Mouse (Mus musculus): ENCODE results near the gene Gria1. TPM values are rescaled to one million over a fixed set of nuclear protein-coding genes. Genes with fewer than 3 reads are reported as not detected.

The Gria1 gene
- total and polyA plus RNA-seq, 3 experiments, result 0.14 to 0.29 (median 0.16) TPM

DNA sequence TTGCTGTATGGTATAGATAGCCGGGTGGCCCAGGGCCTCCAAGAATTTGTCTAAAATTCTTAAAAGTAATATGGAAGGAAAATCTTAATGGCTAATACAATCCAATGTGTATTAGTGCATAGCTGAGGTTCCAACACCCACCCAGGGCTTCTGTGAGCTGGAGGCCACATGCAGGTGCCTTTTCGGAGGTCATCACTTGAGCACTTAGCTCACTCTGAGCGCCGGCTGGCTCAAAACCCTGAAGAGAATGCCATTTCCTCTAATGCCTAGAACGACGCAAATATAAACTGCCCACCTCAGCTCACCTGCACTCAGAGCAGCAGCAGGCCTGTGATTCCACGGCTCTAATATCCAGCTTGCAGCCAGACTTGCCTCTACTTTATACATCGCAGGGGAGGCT is 148.9 kb downstream of the Gria1 start:
- Histone ChIP-seq H3K27ac (no peak overlapping the region), H3K27me3 (ENCODE audit: control insufficient read depth, insufficient read depth, low read length) (no peaks in the 10 kb centered on the region), H3K36me3 (ENCODE audit: control insufficient read depth, insufficient read depth, low read length) (no peaks in the 10 kb centered on the region), H3K79me2 (replicated peaks; ENCODE audit: control insufficient read depth, insufficient read depth, low read length) (no peaks in the 10 kb centered on the region), H3K4me1 (ENCODE audit: control insufficient read depth, insufficient read depth, low read length) (no peaks in the 10 kb centered on the region), H3K9ac (ENCODE audit: low read depth, low read length) (no peak overlapping the region), H3K4me3 (no peak overlapping the region)
- 92% methylated on average over 8 of the region's 8 CpGs for WGBS
- DNase-seq, result no peak
- TF ChIP-seq POLR2A (IDR thresholded peaks at IDR 0.05; ENCODE audit: insufficient read depth, low read depth, low read length), result no peak
- no peak for TF ChIP-seq CTCF (IDR thresholded peaks at IDR 0.05)
- no peak for TF ChIP-seq EP300 (IDR thresholded peaks at IDR 0.05; ENCODE audit: insufficient read depth, low read depth, low read length)
- intact Hi-C loops (cut with DNase I), result no loop called here

DNA sequence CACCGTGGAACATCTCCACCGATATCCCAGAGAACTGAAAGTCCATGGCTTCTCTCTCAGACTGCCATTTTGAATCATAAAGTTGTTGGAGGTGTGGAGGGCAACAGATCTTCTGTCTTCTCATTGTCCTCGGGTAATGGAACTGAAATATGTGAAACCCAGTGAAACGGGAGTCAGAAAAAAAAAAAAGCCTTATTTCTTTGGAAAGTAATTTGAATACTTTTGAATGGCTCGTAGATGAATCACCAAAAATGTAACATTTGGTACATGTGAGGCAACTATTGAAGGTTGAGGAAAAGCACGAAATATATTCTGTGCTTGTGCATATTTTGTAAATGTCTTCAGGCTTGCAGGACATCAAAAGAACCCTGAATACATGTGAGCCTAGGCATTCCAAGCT is 151.7 kb downstream of the Gria1 start:
- intact Hi-C loops (cut with DNase I), result no loop called here
- Histone ChIP-seq H3K4me1 (ENCODE audit: control insufficient read depth, insufficient read depth, low read length) (no peaks in the 10 kb centered on the region), H3K4me3 (no peak overlapping the region), H3K36me3 (ENCODE audit: control insufficient read depth, insufficient read depth, low read length) (no peaks in the 10 kb centered on the region), H3K27ac (no peak overlapping the region), H3K79me2 (replicated peaks; ENCODE audit: control insufficient read depth, insufficient read depth, low read length) (no peaks in the 10 kb centered on the region), H3K9ac (ENCODE audit: low read depth, low read length) (no peak overlapping the region), H3K27me3 (ENCODE audit: control insufficient read depth, insufficient read depth, low read length) (no peaks in the 10 kb centered on the region)
- no peak for TF ChIP-seq CTCF (IDR thresholded peaks at IDR 0.05)
- TF ChIP-seq EP300 (IDR thresholded peaks at IDR 0.05; ENCODE audit: insufficient read depth, low read depth, low read length), result no peak
- TF ChIP-seq POLR2A (IDR thresholded peaks at IDR 0.05; ENCODE audit: insufficient read depth, low read depth, low read length), result no peak
- DNase-seq, result no peak
- WGBS, result 80% methylated on average over 6 of the region's 6 CpGs

DNA sequence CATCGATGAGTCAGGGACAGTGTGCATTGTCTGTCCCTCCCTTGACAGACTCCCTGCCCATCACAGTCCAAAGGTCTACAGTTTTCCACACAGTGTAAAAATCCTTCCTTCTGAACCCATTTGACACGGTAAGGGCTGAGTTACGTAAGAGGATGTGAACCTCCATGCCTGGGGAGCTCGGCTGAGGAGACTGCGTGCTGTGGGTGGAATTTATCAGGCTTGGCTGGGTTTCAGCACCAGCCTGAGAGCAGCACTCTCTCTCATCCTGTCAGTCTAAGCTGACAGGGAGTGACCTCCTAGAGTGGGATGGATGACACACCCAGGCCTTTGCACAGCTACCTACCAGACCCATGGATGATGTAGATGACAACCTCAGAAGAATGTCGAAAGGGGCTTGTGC is 158.9 kb downstream of the Gria1 start:
- H3K27me3 ChIP-seq (ENCODE audit: control insufficient read depth, insufficient read depth, low read length), result no peaks in the 10 kb centered on the region
- no peak overlapping the region for H3K4me3 ChIP-seq
- no peaks in the 10 kb centered on the region for H3K4me1 ChIP-seq (ENCODE audit: control insufficient read depth, insufficient read depth, low read length)
- no peak for DNase-seq
- intact Hi-C loops (cut with DNase I), result no loop called here
- TF ChIP-seq POLR2A (IDR thresholded peaks at IDR 0.05; ENCODE audit: insufficient read depth, low read depth, low read length), result no peak
- no peak for TF ChIP-seq CTCF (IDR thresholded peaks at IDR 0.05)
- no peak for TF ChIP-seq EP300 (IDR thresholded peaks at IDR 0.05; ENCODE audit: insufficient read depth, low read depth, low read length)
- H3K36me3 ChIP-seq (ENCODE audit: control insufficient read depth, insufficient read depth, low read length), result no peaks in the 10 kb centered on the region
- H3K79me2 ChIP-seq (replicated peaks; ENCODE audit: control insufficient read depth, insufficient read depth, low read length), result no peaks in the 10 kb centered on the region
- no peak overlapping the region for H3K27ac ChIP-seq
- H3K9ac ChIP-seq (ENCODE audit: low read depth, low read length), result no peak overlapping the region
- WGBS, result 49% methylated on average over 6 of the region's 6 CpGs

DNA sequence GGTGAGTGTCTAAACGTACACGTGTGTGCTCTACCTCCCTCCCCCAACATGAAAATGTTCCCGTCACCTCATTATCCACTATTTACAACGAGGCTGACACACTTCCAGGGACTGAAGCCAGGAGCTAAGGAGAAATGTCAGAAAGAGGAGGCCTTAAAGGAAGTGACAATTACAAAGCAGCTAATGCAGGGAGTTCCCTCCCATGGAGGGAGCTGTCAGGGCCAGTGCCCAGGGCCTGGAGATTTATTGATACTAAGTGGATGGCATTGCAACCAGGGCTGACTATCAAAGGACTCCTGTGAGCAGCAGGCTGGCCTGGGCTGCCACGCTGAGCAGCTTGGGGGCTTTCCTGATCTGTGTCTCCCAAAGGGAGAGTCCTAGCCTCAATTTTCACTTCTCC is 163.0 kb downstream of the Gria1 start:
- Histone ChIP-seq H3K27me3 (ENCODE audit: control insufficient read depth, insufficient read depth, low read length) (no peaks in the 10 kb centered on the region), H3K4me1 (ENCODE audit: control insufficient read depth, insufficient read depth, low read length) (no peaks in the 10 kb centered on the region), H3K79me2 (replicated peaks; ENCODE audit: control insufficient read depth, insufficient read depth, low read length) (no peaks in the 10 kb centered on the region), H3K36me3 (ENCODE audit: control insufficient read depth, insufficient read depth, low read length) (no peaks in the 10 kb centered on the region), H3K27ac (no peak overlapping the region), H3K4me3 (no peak overlapping the region), H3K9ac (ENCODE audit: low read depth, low read length) (no peak overlapping the region)
- TF ChIP-seq EP300 (IDR thresholded peaks at IDR 0.05; ENCODE audit: insufficient read depth, low read depth, low read length) (no peak), POLR2A (IDR thresholded peaks at IDR 0.05; ENCODE audit: insufficient read depth, low read depth, low read length) (no peak), CTCF (IDR thresholded peaks at IDR 0.05) (no peak)
- intact Hi-C loops (cut with DNase I), result no loop called here
- WGBS, result 53% methylated on average over 5 of the region's 5 CpGs
- DNase-seq, result no peak

DNA sequence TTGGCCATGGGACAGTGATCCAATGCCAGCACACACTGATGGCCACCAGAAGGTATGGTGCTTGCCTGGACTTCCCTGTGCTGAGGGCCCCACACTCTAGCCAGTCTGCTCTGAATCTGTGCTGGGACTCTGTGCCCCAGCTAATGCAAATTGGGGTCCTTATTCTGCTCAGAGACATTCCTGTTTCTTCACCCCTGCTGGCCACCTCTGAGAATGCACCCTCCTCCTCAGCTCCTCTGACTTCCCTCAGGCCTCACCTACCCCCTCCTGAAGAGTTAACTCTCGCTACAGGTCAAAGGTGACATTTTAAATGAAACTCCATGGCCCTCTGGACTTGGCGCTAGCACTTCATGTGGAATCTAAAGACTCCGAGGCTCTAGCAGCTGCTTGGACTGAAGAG is 165.4 kb downstream of the Gria1 start:
- WGBS, result 45% methylated on average over 3 of the region's 3 CpGs
- intact Hi-C loops (cut with DNase I), result no loop called here
- no peak for TF ChIP-seq POLR2A (IDR thresholded peaks at IDR 0.05; ENCODE audit: insufficient read depth, low read depth, low read length)
- peak; percentile 31; the same call in 1 of the 2 replicates for TF ChIP-seq CTCF (IDR thresholded peaks at IDR 0.05)
- no peaks in the 10 kb centered on the region for H3K27me3 ChIP-seq (ENCODE audit: control insufficient read depth, insufficient read depth, low read length)
- no peaks in the 10 kb centered on the region for H3K79me2 ChIP-seq (replicated peaks; ENCODE audit: control insufficient read depth, insufficient read depth, low read length)
- no peaks in the 10 kb centered on the region for H3K4me1 ChIP-seq (ENCODE audit: control insufficient read depth, insufficient read depth, low read length)
- H3K27ac ChIP-seq, result no peak overlapping the region
- H3K9ac ChIP-seq (ENCODE audit: low read depth, low read length), result no peak overlapping the region
- DNase-seq, result no peak
- H3K4me3 ChIP-seq, result no peak overlapping the region
- H3K36me3 ChIP-seq (ENCODE audit: control insufficient read depth, insufficient read depth, low read length), result no peaks in the 10 kb centered on the region

DNA sequence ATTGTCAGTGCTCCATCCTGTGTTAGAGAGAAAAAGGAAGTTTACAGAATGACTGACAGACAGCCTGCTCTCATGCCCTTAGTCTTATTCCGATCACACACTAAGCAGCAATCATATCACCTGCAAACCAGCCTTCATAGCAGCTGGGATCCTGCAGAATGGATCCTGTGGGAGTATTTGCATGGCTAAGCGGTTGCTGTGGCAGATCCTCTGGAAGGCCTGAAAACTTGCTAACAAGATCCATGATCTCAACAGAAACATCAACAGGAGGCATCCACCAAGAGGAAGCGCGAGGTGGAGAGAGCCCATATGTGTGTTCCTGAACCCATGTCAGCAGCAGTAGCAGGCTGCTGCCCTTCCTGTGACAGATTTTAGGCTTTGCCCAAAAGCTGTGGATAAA is 173.0 kb downstream of the Gria1 start:
- no peak overlapping the region for H3K4me3 ChIP-seq
- no peaks in the 10 kb centered on the region for H3K27me3 ChIP-seq (ENCODE audit: control insufficient read depth, insufficient read depth, low read length)
- 85% methylated on average over 4 of the region's 4 CpGs for WGBS
- TF ChIP-seq EP300 (IDR thresholded peaks at IDR 0.05; ENCODE audit: insufficient read depth, low read depth, low read length), result no peak
- TF ChIP-seq POLR2A (IDR thresholded peaks at IDR 0.05; ENCODE audit: insufficient read depth, low read depth, low read length), result no peak
- no peak for TF ChIP-seq CTCF (IDR thresholded peaks at IDR 0.05)
- H3K4me1 ChIP-seq (ENCODE audit: control insufficient read depth, insufficient read depth, low read length), result no peaks in the 10 kb centered on the region
- DNase-seq, result no peak
- H3K27ac ChIP-seq, result no peak overlapping the region
- H3K79me2 ChIP-seq (replicated peaks; ENCODE audit: control insufficient read depth, insufficient read depth, low read length), result no peaks in the 10 kb centered on the region
- H3K9ac ChIP-seq (ENCODE audit: low read depth, low read length), result no peak overlapping the region
- H3K36me3 ChIP-seq (ENCODE audit: control insufficient read depth, insufficient read depth, low read length), result no peaks in the 10 kb centered on the region
- intact Hi-C loops (cut with DNase I), result no loop called here
